7 mouse cellular contexts compared by ENCODE assay signal in genomic region chrX:7722282-7722611, GRCm38 (mm10). TPM values are rescaled to one million over a fixed set of nuclear protein-coding genes. Genes with fewer than 3 reads are reported as not detected.
DNase-seq lines count a peak whose midpoint lies in the region; ATAC-seq lines count a peak whose summit lies in the region.

No protein-coding gene starts in this region.

- H3K4me1 ChIP-seq in megakaryocyte, embryonic 14.5 days: peaks cover 31% of the 10 kb centered on the region
- no peaks in the 10 kb centered on the region for H3K4me1 ChIP-seq in forebrain, embryonic 11.5 days (replicated peaks; ENCODE audit: control insufficient read depth, insufficient read depth, low read length)
- no peaks in the 10 kb centered on the region for H3K4me1 ChIP-seq in limb, embryonic 13.5 days
- H3K4me1 ChIP-seq in stomach, embryonic 14.5 days (ENCODE audit: control insufficient read depth, insufficient read depth, low read length): 0 out of 2 replicates have a peak, but pooled peaks cover 3% of the 10 kb centered on the region

- peak overlapping the region; percentile 63 for H3K9ac ChIP-seq in forebrain, embryonic 11.5 days (ENCODE audit: low read length)
- peak overlapping the region; percentile 68 for H3K9ac ChIP-seq in limb, embryonic 13.5 days
- peak overlapping the region; percentile 53 for H3K9ac ChIP-seq in stomach, embryonic 14.5 days (replicated peaks; ENCODE audit: low read depth, low read length)

- WGBS in forebrain, embryonic 11.5 days: 24% methylated on average over 11 of the region's 11 CpGs
- WGBS in limb, embryonic 13.5 days: 12% methylated on average over 11 of the region's 11 CpGs
- WGBS in stomach, embryonic 14.5 days: 10% methylated on average over 11 of the region's 11 CpGs

- peak overlapping the region; percentile 95 for H3K4me3 ChIP-seq in megakaryocyte, embryonic 14.5 days (replicated peaks)
- peak overlapping the region; percentile 46 for H3K4me3 ChIP-seq in forebrain, embryonic 11.5 days (ENCODE audit: low read depth, low read length)
- H3K4me3 ChIP-seq in limb, embryonic 13.5 days: peak overlapping the region; percentile 58
- peak overlapping the region; percentile 52 for H3K4me3 ChIP-seq in stomach, embryonic 14.5 days (ENCODE audit: low read depth, low read length)

- no peaks in the 10 kb centered on the region for H3K27me3 ChIP-seq in megakaryocyte, embryonic 14.5 days (replicated peaks)
- H3K27me3 ChIP-seq in forebrain, embryonic 11.5 days (ENCODE audit: control insufficient read depth, insufficient read depth, low read length): no peaks in the 10 kb centered on the region
- H3K27me3 ChIP-seq in limb, embryonic 13.5 days: no peaks in the 10 kb centered on the region
- no peaks in the 10 kb centered on the region for H3K27me3 ChIP-seq in stomach, embryonic 14.5 days (ENCODE audit: control insufficient read depth, insufficient read depth, low read length)

- H3K9me3 ChIP-seq in megakaryocyte, embryonic 14.5 days: no peaks in the 10 kb centered on the region
- H3K9me3 ChIP-seq in forebrain, embryonic 11.5 days (ENCODE audit: control insufficient read depth, low read length): no peaks in the 10 kb centered on the region
- no peaks in the 10 kb centered on the region for H3K9me3 ChIP-seq in limb, embryonic 13.5 days
- no peaks in the 10 kb centered on the region for H3K9me3 ChIP-seq in stomach, embryonic 14.5 days (ENCODE audit: control insufficient read depth, low read depth, low read length)

- H3K4me2 ChIP-seq in forebrain, embryonic 11.5 days (ENCODE audit: low read depth, low read length, severe bottlenecking): peak overlapping the region; percentile 57
- peak overlapping the region; percentile 71 for H3K4me2 ChIP-seq in limb, embryonic 13.5 days (replicated peaks)
- H3K4me2 ChIP-seq in stomach, embryonic 14.5 days (replicated peaks; ENCODE audit: low read depth, low read length): peak overlapping the region; percentile 62

- peaks cover 40% of the 10 kb centered on the region for H3K36me3 ChIP-seq in megakaryocyte, embryonic 14.5 days (replicated peaks; ENCODE audit: low read length)
- no peaks in the 10 kb centered on the region; the same call in 1 of the 2 replicates for H3K36me3 ChIP-seq in forebrain, embryonic 11.5 days (ENCODE audit: control insufficient read depth, insufficient read depth, low read length)
- peaks cover 26% of the 10 kb centered on the region for H3K36me3 ChIP-seq in limb, embryonic 13.5 days
- H3K36me3 ChIP-seq in stomach, embryonic 14.5 days (ENCODE audit: control insufficient read depth, insufficient read depth, low read length): no peaks in the 10 kb centered on the region; the same call in none of the 2 replicates

- H3K27ac ChIP-seq in forebrain, embryonic 11.5 days (ENCODE audit: low read depth, low read length): 0 out of 2 replicates have a peak overlapping the region, but pooled peaks have one; percentile 79
- no peak overlapping the region for H3K27ac ChIP-seq in limb, embryonic 13.5 days
- peak overlapping the region; percentile 94; the same call in 1 of the 2 replicates for H3K27ac ChIP-seq in stomach, embryonic 14.5 days (ENCODE audit: low read length)

- no peak for ATAC-seq in megakaryocyte, adult 5-6 weeks (ENCODE audit: poor library complexity, severe bottlenecking)
- ATAC-seq in forebrain, embryonic 11.5 days (replicated peaks; ENCODE audit: low FRiP score): no peak
- peak; percentile 20; the same call in 1 of the 2 replicates for ATAC-seq in limb, embryonic 13.5 days (ENCODE audit: low FRiP score, low read depth)
- no peak for ATAC-seq in stomach, embryonic 14.5 days (ENCODE audit: insufficient number of reproducible peaks, insufficient read depth, low FRiP score, low read depth)

- DNase-seq in forebrain, embryonic 11.5 days (ENCODE audit: low spot score): no peak
- no peak for DNase-seq in right cerebral cortex, postnatal 25 days
- no peak for DNase-seq in gastrocnemius, postnatal 4 days (ENCODE audit: low spot score in 2 of 2)

RNA-seq across cellular contexts. Expression of gene Gm45208, which starts 0.2 kb away (rescaled TPM):
- polyA plus RNA-seq in megakaryocyte, embryonic 14.5 days (2012; ENCODE audit: insufficient read depth, low replicate concordance): 12.9 TPM in 1 of 2 replicates, not detected in the other
- total RNA-seq in megakaryocyte, adult 5-6 weeks (2015): not detected in 2 replicates
- not detected in 2 replicates for total RNA-seq in megakaryocyte, adult 5-6 weeks (2017)
- polyA plus RNA-seq in forebrain, embryonic 11.5 days (2014; fragmentation: Nextera tagmentation; extraction: Ambion mirVana): 0.55 TPM in 1 of 2 replicates, not detected in the other
- polyA plus RNA-seq in limb, embryonic 13.5 days (2015; fragmentation: Nextera tagmentation; extraction: Ambion mirVana): 0.48 and 0.78 TPM in 2 replicates
- polyA plus RNA-seq in stomach, embryonic 14.5 days (2014; fragmentation: Nextera tagmentation; extraction: Ambion mirVana): 0.54 TPM in 1 of 2 replicates, not detected in the other
- total RNA-seq in gastrocnemius, postnatal 4 days (2021): not detected

RNA-seq across cellular contexts. Expression of gene Praf2, which starts 6.0 kb away (rescaled TPM):
- polyA plus RNA-seq in megakaryocyte, embryonic 14.5 days (2012; ENCODE audit: insufficient read depth, low replicate concordance): 28.2 and 91.3 TPM in 2 replicates
- 7.8 and 20.6 TPM in 2 replicates for total RNA-seq in megakaryocyte, adult 5-6 weeks (2015)
- total RNA-seq in megakaryocyte, adult 5-6 weeks (2017): 5.4 and 5.8 TPM in 2 replicates
- polyA plus RNA-seq in forebrain, embryonic 11.5 days (2014; fragmentation: Nextera tagmentation; extraction: Ambion mirVana): 88.7 and 94.0 TPM in 2 replicates
- 84.1 and 85.0 TPM in 2 replicates for polyA plus RNA-seq in limb, embryonic 13.5 days (2015; fragmentation: Nextera tagmentation; extraction: Ambion mirVana)
- 91.5 and 95.7 TPM in 2 replicates for polyA plus RNA-seq in stomach, embryonic 14.5 days (2014; fragmentation: Nextera tagmentation; extraction: Ambion mirVana)
- 10 to 100 TPM; 18.5 to 18.7 TPM for total RNA-seq in gastrocnemius, postnatal 4 days (2021)

RNA-seq across cellular contexts. Expression of gene Wdr45, which starts 8.1 kb away (rescaled TPM):
- polyA plus RNA-seq in megakaryocyte, embryonic 14.5 days (2012; ENCODE audit: insufficient read depth, low replicate concordance): 8.7 and 24.6 TPM in 2 replicates
- total RNA-seq in megakaryocyte, adult 5-6 weeks (2015): 25.6 and 38.7 TPM in 2 replicates
- 13.4 and 18.9 TPM in 2 replicates for total RNA-seq in megakaryocyte, adult 5-6 weeks (2017)
- 14.2 and 17.2 TPM in 2 replicates for polyA plus RNA-seq in forebrain, embryonic 11.5 days (2014; fragmentation: Nextera tagmentation; extraction: Ambion mirVana)
- 32.0 and 36.1 TPM in 2 replicates for polyA plus RNA-seq in limb, embryonic 13.5 days (2015; fragmentation: Nextera tagmentation; extraction: Ambion mirVana)
- polyA plus RNA-seq in stomach, embryonic 14.5 days (2014; fragmentation: Nextera tagmentation; extraction: Ambion mirVana): 26.7 and 28.8 TPM in 2 replicates
- total RNA-seq in gastrocnemius, postnatal 4 days (2021): 10 to 100 TPM; 25.6 to 30.7 TPM

RNA-seq across cellular contexts. Expression of gene Gpkow, which starts 25.3 kb away (rescaled TPM):
- polyA plus RNA-seq in megakaryocyte, embryonic 14.5 days (2012; ENCODE audit: insufficient read depth, low replicate concordance): 2.4 TPM in 1 of 2 replicates, not detected in the other
- 24.8 and 25.7 TPM in 2 replicates for total RNA-seq in megakaryocyte, adult 5-6 weeks (2015)
- total RNA-seq in megakaryocyte, adult 5-6 weeks (2017): 24.2 and 25.7 TPM in 2 replicates
- 44.6 and 47.0 TPM in 2 replicates for polyA plus RNA-seq in forebrain, embryonic 11.5 days (2014; fragmentation: Nextera tagmentation; extraction: Ambion mirVana)
- polyA plus RNA-seq in limb, embryonic 13.5 days (2015; fragmentation: Nextera tagmentation; extraction: Ambion mirVana): 40.8 and 42.6 TPM in 2 replicates
- polyA plus RNA-seq in stomach, embryonic 14.5 days (2014; fragmentation: Nextera tagmentation; extraction: Ambion mirVana): 39.0 and 42.0 TPM in 2 replicates
- 10 to 100 TPM; 22.6 to 26.6 TPM for total RNA-seq in gastrocnemius, postnatal 4 days (2021)

RNA-seq across cellular contexts. Expression of gene Ccdc120, which starts 28.5 kb away (rescaled TPM):
- 8.5 and 31.6 TPM in 2 replicates for polyA plus RNA-seq in megakaryocyte, embryonic 14.5 days (2012; ENCODE audit: insufficient read depth, low replicate concordance)
- total RNA-seq in megakaryocyte, adult 5-6 weeks (2015): not detected in 2 replicates
- total RNA-seq in megakaryocyte, adult 5-6 weeks (2017): not detected in 2 replicates
- polyA plus RNA-seq in forebrain, embryonic 11.5 days (2014; fragmentation: Nextera tagmentation; extraction: Ambion mirVana): 22.8 and 27.8 TPM in 2 replicates
- polyA plus RNA-seq in limb, embryonic 13.5 days (2015; fragmentation: Nextera tagmentation; extraction: Ambion mirVana): 17.5 and 22.1 TPM in 2 replicates
- 18.5 and 24.6 TPM in 2 replicates for polyA plus RNA-seq in stomach, embryonic 14.5 days (2014; fragmentation: Nextera tagmentation; extraction: Ambion mirVana)
- 1 to 10 TPM; 2.7 to 4.0 TPM for total RNA-seq in gastrocnemius, postnatal 4 days (2021)
